Mouse (Mus musculus) retina, adult 2 months (tissue): ENCODE measurements around the gene Clock.

Experiments
- DNase-seq: peaks from one replicate; pipeline ENCODE4 v3.0.0-alpha.2; 2012; ENCODE audit warnings: low read depth, low spot score

The Clock gene

DNA sequence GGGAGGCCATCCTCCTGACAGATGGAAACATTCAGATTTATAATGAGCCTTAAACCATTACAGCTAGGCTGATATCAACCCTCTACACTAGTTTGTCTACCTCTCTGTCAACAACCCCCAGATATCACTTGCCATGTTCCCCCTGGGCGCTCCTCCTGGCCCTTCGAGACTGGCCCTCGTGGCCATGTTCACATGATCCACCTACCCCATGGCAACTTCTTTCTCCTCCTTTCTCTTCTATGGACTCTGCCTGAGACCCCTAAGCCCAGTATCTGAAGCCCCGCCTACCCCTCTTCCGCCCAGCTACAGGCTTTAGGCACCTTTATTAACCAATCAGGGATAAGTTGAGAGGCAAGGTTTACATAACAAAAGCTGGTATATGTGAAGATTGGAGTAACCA, 124.8 kb downstream of the Clock start:
- DNase-seq = no peak

DNA sequence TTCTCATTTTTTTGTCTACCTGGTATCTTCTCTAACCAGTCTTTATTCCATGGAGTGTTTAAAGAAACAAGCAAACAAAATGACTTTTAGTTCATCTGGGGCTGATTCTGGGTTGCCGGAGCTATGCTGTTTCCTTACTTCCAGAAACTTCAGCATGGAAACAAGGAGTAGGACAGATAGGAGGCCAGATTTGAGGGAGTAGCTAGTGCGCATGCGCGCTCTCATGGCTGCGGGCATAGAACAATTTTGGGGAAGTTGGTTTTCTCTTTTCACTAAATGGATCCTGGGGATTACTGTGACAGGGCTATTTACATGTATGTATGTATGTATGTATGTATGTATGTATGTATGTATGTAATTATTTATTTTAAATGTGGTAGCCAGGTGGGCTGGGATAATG, 125.4 kb downstream of the Clock start:
- DNase-seq = no peak

DNA sequence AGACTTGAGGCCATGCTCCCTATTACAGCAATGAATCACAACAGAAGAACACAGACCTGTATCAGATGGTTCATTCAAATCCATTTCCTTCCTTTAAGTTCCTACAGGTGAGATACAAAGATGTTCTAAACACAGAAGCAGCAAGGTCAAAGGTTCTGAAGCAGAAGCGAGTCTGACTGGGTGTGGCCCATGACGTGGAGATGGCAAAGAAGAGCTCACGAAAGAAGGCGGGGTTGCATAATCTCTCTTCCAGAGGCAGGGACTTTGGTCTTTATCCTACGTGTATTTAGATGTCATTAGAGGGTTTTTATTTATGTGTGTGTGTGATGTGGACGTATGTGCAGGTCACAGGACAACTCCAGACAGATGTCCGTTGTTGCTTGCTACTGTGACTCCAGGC, 126.9 kb downstream of the Clock start:
- DNase-seq = no peak

DNA sequence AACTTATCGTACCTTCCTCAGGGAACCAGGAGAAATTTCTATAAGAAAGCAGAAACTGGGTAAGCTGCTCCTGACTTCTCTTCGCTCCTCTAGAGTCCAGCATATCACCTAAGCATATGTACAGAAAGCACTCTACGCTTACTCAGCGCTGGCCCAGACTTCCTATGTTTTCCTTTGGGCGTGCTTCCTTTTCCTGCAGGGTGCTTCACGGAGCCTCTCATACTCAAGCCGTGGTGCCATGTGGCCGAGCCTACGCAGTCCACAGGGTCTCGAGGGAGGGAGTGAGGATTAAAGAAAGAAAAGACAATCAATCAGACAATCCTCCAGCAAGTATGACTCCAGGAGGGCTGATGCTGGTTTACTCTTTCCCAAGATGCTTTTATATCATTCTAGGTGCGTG, 127.8 kb downstream of the Clock start:
- DNase-seq = no peak

DNA sequence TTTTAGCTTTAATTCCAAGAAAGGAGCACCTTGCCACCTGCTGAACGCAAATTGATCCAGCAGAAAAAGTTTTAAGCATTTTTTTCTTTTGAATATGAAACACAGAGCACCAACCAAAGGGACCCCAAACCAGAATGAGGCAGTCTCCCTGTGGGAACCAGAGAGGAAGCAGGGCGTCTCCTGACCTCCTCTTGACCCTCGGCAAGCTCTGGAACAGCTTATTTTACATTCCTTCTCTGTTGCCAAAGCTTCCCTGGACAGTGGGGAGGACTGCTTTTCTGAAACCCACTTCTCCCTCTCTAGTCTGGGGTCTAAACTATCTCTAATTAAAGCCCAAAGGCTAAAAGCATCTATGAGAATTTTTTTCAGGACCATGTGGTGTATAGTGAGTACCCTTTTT, 128.2 kb downstream of the Clock start:
- no peak for DNase-seq

DNA sequence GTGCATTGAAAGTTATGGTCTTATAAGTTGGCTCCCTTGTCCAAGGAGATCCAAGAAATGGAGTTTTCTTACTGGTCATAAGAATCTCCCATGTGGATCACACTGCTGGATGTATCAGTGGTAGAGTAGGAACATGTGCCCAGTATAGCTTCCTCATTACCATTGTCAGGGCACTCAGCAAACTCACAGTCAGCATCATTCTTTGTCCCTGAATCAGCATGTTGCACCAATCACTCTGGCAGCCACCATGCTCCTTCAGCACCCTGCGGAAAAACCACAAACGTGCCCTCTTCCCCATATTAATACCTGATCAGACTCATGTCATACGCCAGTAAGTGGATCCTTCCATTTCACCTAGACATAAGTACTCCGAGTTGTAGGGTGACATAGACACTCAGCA, 129.5 kb downstream of the Clock start:
- no peak for DNase-seq

DNA sequence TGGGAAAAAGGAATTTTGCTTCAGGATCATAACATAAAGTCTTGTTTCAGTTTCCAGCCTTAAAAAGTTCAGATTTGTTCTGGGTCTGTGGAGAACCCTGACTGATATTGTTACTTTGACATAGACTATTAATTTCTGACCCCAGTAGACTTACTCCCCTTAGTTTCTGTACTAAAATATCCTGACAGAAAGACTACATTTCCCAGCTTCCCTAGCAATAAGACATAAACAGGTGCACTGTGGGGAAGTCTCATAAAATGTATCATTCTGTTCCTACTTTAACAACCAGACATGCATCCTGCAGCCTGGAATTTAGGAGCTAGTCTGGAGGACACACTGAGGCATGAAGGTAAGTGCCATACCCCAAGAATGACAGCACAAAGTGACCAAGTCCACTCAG, 133.6 kb downstream of the Clock start:
- DNase-seq = no peak

DNA sequence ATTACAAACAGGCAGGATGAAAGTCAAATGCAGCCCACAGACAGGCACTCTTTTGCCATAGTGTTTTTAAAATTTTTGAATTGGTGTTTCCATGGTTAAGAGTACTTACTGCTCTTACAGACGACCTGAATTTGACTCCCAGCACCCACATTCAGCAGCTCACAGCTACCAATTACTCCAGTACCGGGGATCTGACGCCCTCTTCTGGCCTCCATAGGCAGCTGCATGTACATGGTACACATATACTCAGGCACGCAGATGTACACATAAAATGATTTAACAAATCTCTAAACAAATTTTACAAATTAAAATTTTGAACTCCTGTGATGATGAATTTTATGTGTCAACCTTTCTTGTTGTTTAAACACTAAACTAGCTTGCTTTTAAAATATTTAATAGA, 134.1 kb downstream of the Clock start:
- no peak for DNase-seq

DNA sequence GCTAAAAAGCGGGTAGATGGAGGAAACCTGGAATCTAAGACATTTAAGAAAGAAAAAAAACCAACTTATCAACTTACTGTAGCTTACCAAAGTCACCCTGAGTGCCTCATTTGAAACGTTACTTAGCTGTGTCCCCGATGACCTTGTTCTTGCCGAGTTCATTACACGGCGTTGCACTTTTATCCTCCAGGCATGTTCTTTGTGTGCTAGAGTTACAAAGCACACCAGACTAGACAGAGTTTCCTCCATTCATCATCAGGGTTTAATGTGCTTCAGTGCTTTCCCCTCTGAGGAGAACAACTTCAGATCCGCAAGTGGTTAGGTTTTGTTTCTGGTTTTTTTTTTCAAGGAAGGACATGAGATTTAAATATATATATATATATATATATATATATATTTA, 139.8 kb downstream of the Clock start:
- DNase-seq = no peak

DNA sequence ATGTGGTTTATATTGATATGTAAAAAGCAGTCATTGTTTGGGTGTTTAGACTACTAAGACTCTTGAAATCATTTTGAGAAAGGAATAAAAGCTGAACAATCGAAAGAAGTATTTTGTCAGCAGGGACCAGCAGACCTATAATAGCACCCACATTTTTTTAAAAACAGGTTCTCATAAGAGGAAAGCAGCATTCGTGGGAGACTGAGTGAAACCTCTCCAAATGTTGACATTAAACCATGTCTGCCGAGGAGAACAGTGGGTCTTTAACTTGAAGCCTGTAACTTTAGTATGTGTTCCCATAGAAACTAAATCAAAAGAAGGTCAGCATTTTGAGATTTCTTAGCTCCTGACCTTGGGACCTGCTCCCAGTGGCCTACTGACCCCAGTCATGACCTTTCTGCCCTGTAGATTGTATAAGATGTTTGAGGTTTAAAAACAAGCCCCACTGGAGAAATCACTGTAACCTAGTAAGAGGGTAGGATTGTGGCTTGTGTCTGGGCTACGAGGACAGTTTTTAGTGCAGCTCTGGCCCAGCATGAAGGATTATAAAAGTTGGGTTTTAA, 140.7 kb downstream of the Clock start:
- DNase-seq = no peak

DNA sequence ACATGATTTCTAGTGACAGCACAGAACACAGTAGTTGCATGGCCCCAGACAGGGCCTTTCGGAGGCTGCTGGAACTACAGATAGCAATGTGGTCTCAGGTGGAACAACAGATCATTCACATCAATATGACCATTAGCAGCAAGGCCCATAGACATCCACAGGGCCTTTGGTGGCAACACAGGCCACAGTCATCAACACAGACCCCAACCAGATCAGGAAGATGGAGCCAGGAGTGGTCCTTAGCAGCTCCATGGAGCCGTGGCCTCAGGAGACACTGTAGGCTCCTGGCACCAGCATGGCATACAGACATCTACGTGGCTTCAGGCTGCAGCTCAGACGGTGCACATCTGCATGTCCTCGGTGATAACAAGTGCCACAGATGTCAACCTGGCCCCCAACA, 141.7 kb downstream of the Clock start:
- no peak for DNase-seq

DNA sequence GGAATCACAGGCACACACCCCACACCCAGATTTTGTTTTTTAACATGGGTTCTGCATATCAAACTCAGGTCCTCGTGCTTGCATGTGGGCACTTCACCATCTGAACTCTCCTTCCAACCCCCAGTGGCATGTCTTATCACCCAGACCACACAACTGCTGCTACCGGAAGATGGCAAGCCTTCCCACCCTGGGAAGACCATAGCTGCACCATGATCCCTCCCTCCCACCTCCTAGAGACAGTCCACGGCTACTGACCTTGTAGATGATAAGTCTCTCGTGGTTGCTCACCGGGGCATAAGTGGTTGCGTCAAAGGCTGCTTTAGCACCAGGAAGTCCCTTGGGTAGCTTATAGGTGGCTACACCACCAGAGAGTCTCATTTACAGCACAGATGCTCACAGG, 143.1 kb downstream of the Clock start:
- DNase-seq = no peak

DNA sequence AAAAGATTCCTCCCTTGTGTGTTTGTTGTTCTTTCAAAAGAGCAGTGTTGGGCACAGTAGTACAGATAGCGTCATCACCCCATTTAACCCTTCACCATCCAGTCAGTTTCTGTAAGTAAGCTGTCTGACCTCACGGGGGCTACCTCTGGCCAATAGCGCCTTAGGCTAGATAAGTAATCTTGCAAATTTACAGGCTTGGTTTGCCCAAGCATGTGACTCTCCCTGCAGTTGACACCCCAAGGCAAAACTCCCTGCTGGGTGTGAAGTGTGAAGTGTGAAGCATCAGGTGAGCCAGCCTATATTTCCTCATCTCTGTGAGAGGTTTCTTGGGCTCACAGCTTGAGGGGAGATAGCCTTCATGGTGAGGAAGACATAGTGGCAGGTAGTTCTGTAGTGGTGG, 144.5 kb downstream of the Clock start:
- DNase-seq = no peak
